Mouse (Mus musculus) olfactory bulb, adult 2 months (tissue): ENCODE measurements at regions not wholly inside any gene's neighbourhood (a gene's known extent, or its start where the extent isn't known, plus 50 kb on each side); places are given as distances from the start of the nearest gene placed in this dataset.

Experiments used
- CTCF ChIP-seq: fragments of 200-500 bp; IDR thresholded peaks from 2 replicates; pipeline ENCODE4 v1.5.1; 2012; ENCODE audit warnings: low read depth, mild to moderate bottlenecking, low read length, moderate library complexity; ENCODE audit not compliant: insufficient read depth
- POLR2A ChIP-seq: fragments of 200-500 bp; IDR thresholded peaks from 2 replicates; pipeline ENCODE4 v1.6.1; 2012; ENCODE audit warnings: mild to moderate bottlenecking, low read depth, low read length, moderate library complexity; ENCODE audit not compliant: insufficient read depth

GRCm38 (mm10) chr13:42575725-42576426 lies 104.5 kb upstream of the Phactr1 start:
- peak; percentile 60; the same call in 1 of the 2 replicates for TF ChIP-seq CTCF
- no peak for TF ChIP-seq POLR2A
